Mouse (Mus musculus): Measurements from ENCODE around the gene Fam198b. TPM values are rescaled to one million over a fixed set of nuclear protein-coding genes. Genes with fewer than 3 reads are reported as not detected.

Gene Fam198b
- total and polyA plus RNA-seq, 2 experiments = 0.17 to 0.37 TPM

GRCm38 (mm10) chr3:79904238-79904757, 20.0 kb downstream of the Fam198b start:
- no peak overlapping the region for H3K27ac ChIP-seq (replicated peaks; ENCODE audit: insufficient read depth, low read depth, low read length)
- 89% methylated on average over 10 of the region's 10 CpGs for WGBS
- H3K4me3 ChIP-seq (ENCODE audit: insufficient read depth, low read depth, low read length) = no peak overlapping the region
- no peak overlapping the region for H3K9ac ChIP-seq (ENCODE audit: low read depth, low read length)
- DNase-seq (ENCODE audit: extremely low read depth, low read depth, low spot score) = no peak
- TF ChIP-seq POLR2A (IDR thresholded peaks at IDR 0.05; ENCODE audit: extremely low read depth, insufficient read depth, low read length) = no peak
- TF ChIP-seq CTCF (IDR thresholded peaks at IDR 0.05; ENCODE audit: low read depth, low read length) = no peak
- no peaks in the 10 kb centered on the region for H3K36me3 ChIP-seq (ENCODE audit: control insufficient read depth, insufficient read depth, low read length)
- no peaks in the 10 kb centered on the region; the same call in 1 of the 2 replicates for H3K4me1 ChIP-seq (ENCODE audit: control insufficient read depth, insufficient read depth, low read length)
- H3K27me3 ChIP-seq (ENCODE audit: control insufficient read depth, insufficient read depth, low read length) = no peaks in the 10 kb centered on the region
- H3K79me2 ChIP-seq (ENCODE audit: control insufficient read depth, insufficient read depth, low read length) = no peaks in the 10 kb centered on the region

GRCm38 (mm10) chr3:79905397-79905796, 21.1 kb downstream of the Fam198b start:
- Histone ChIP-seq H3K36me3 (ENCODE audit: control insufficient read depth, insufficient read depth, low read length) (no peaks in the 10 kb centered on the region), H3K79me2 (ENCODE audit: control insufficient read depth, insufficient read depth, low read length) (no peaks in the 10 kb centered on the region), H3K9ac (ENCODE audit: low read depth, low read length) (no peak overlapping the region), H3K27me3 (ENCODE audit: control insufficient read depth, insufficient read depth, low read length) (no peaks in the 10 kb centered on the region), H3K4me1 (ENCODE audit: control insufficient read depth, insufficient read depth, low read length) (no peaks in the 10 kb centered on the region; the same call in 1 of the 2 replicates), H3K27ac (replicated peaks; ENCODE audit: insufficient read depth, low read depth, low read length) (no peak overlapping the region), H3K4me3 (ENCODE audit: insufficient read depth, low read depth, low read length) (no peak overlapping the region)
- no peak for DNase-seq (ENCODE audit: extremely low read depth, low read depth, low spot score)
- TF ChIP-seq POLR2A (IDR thresholded peaks at IDR 0.05; ENCODE audit: extremely low read depth, insufficient read depth, low read length) (no peak), CTCF (IDR thresholded peaks at IDR 0.05; ENCODE audit: low read depth, low read length) (no peak)

- Histone ChIP-seq H3K27ac (replicated peaks; ENCODE audit: insufficient read depth, low read depth, low read length) (no peak overlapping the region), H3K4me3 (ENCODE audit: insufficient read depth, low read depth, low read length) (no peak overlapping the region), H3K79me2 (ENCODE audit: control insufficient read depth, insufficient read depth, low read length) (no peaks in the 10 kb centered on the region), H3K27me3 (ENCODE audit: control insufficient read depth, insufficient read depth, low read length) (no peaks in the 10 kb centered on the region), H3K4me1 (ENCODE audit: control insufficient read depth, insufficient read depth, low read length) (peaks cover 2% of the 10 kb centered on the region; the same call in 1 of the 2 replicates), H3K9ac (ENCODE audit: low read depth, low read length) (no peak overlapping the region), H3K36me3 (ENCODE audit: control insufficient read depth, insufficient read depth, low read length) (no peaks in the 10 kb centered on the region)
- TF ChIP-seq CTCF (IDR thresholded peaks at IDR 0.05; ENCODE audit: low read depth, low read length) (no peak), POLR2A (IDR thresholded peaks at IDR 0.05; ENCODE audit: extremely low read depth, insufficient read depth, low read length) (no peak)
- WGBS = 75% methylated on average over 5 of the region's 5 CpGs
- no peak for DNase-seq (ENCODE audit: extremely low read depth, low read depth, low spot score)
Measured at GRCm38 (mm10) chr3:79906250-79907045, 22.1 kb downstream of the Fam198b start.

- Histone ChIP-seq H3K36me3 (ENCODE audit: control insufficient read depth, insufficient read depth, low read length) (no peaks in the 10 kb centered on the region), H3K4me1 (ENCODE audit: control insufficient read depth, insufficient read depth, low read length) (peaks cover 2% of the 10 kb centered on the region; the same call in 1 of the 2 replicates), H3K27me3 (ENCODE audit: control insufficient read depth, insufficient read depth, low read length) (no peaks in the 10 kb centered on the region), H3K79me2 (ENCODE audit: control insufficient read depth, insufficient read depth, low read length) (no peaks in the 10 kb centered on the region), H3K27ac (replicated peaks; ENCODE audit: insufficient read depth, low read depth, low read length) (no peak overlapping the region), H3K9ac (ENCODE audit: low read depth, low read length) (no peak overlapping the region), H3K4me3 (ENCODE audit: insufficient read depth, low read depth, low read length) (no peak overlapping the region)
- no peak for TF ChIP-seq POLR2A (IDR thresholded peaks at IDR 0.05; ENCODE audit: extremely low read depth, insufficient read depth, low read length)
- TF ChIP-seq CTCF (IDR thresholded peaks at IDR 0.05; ENCODE audit: low read depth, low read length) = no peak
- DNase-seq (ENCODE audit: extremely low read depth, low read depth, low spot score) = no peak
- WGBS = 64% methylated on average over 7 of the region's 7 CpGs
Measured at GRCm38 (mm10) chr3:79907223-79907622, 22.9 kb downstream of the Fam198b start.

GRCm38 (mm10) chr3:79910375-79911141, 26.2 kb downstream of the Fam198b start:
- TF ChIP-seq POLR2A (IDR thresholded peaks at IDR 0.05; ENCODE audit: extremely low read depth, insufficient read depth, low read length) (no peak), CTCF (IDR thresholded peaks at IDR 0.05; ENCODE audit: low read depth, low read length) (no peak)
- Histone ChIP-seq H3K27me3 (ENCODE audit: control insufficient read depth, insufficient read depth, low read length) (no peaks in the 10 kb centered on the region), H3K4me1 (ENCODE audit: control insufficient read depth, insufficient read depth, low read length) (peaks cover 2% of the 10 kb centered on the region; the same call in 1 of the 2 replicates), H3K4me3 (ENCODE audit: insufficient read depth, low read depth, low read length) (no peak overlapping the region), H3K27ac (replicated peaks; ENCODE audit: insufficient read depth, low read depth, low read length) (no peak overlapping the region), H3K36me3 (ENCODE audit: control insufficient read depth, insufficient read depth, low read length) (no peaks in the 10 kb centered on the region), H3K9ac (ENCODE audit: low read depth, low read length) (no peak overlapping the region), H3K79me2 (ENCODE audit: control insufficient read depth, insufficient read depth, low read length) (no peaks in the 10 kb centered on the region)
- 31% methylated on average over 10 of the region's 10 CpGs for WGBS
- peak; percentile 4 for DNase-seq (ENCODE audit: extremely low read depth, low read depth, low spot score)
